8 mouse cellular contexts compared by ENCODE assay signal in the genomic region with DNA sequence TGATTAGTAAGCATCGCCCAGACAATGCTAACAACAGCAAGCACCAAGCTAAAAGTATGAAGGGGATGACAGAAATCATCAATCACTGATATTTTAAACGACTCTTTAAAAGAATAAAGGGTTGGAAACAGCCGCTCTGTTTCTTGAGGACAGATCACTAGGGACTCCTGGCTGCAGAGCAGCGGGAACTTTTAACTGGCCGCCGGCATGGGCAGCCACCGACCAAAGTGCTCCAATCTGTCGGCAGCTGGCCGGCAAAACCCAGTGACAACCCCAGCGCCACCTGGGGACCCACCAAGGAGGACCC. TPM values are rescaled to one million over a fixed set of nuclear protein-coding genes. Genes with fewer than 3 reads are reported as not detected.
DNase-seq lines count a peak whose midpoint lies in the region; ATAC-seq and TF ChIP-seq lines count a peak whose summit lies in the region.

No protein-coding gene starts in this region.

- peak overlapping the region; percentile 90 for H3K27ac ChIP-seq in cerebellum, adult 2 months (ENCODE audit: insufficient read depth, low read length)
- H3K27ac ChIP-seq in limb, embryonic 11.5 days (replicated peaks; ENCODE audit: low read depth, low read length) = no peak overlapping the region
- no peak overlapping the region for H3K27ac ChIP-seq in olfactory bulb, adult 2 months (ENCODE audit: insufficient read depth, low read depth, low read length)

- H3K4me2 ChIP-seq in limb, embryonic 11.5 days (ENCODE audit: low read depth, severe bottlenecking) = peak overlapping the region; percentile 88

- peak in 1 of 2 experiments; percentile 63 for DNase-seq in cerebellum, adult 2 months
- DNase-seq in cerebellum, adult 11-12 months = no peak
- no peak for DNase-seq in limb, embryonic 11.5 days (ENCODE audit: low spot score)
- no peak for DNase-seq in layer of hippocampus, adult 9-10 months (ENCODE audit: low spot score)
- no peak for DNase-seq in lung, adult 18-20 months

- TF ChIP-seq CTCF in cerebellum, adult 2 months (IDR thresholded peaks at IDR 0.05; ENCODE audit: borderline replicate concordance, insufficient read depth, low read depth, low read length) = no peak
- TF ChIP-seq CTCF in olfactory bulb, adult 2 months (IDR thresholded peaks at IDR 0.05; ENCODE audit: insufficient read depth, low read depth, low read length) = no peak

- no peak for ATAC-seq in megakaryocyte, adult 5-6 weeks (ENCODE audit: poor library complexity, severe bottlenecking)
- ATAC-seq in limb, embryonic 11.5 days (ENCODE audit: insufficient number of reproducible peaks, low FRiP score, low TSS enrichment, low read depth) = no peak

- H3K36me3 ChIP-seq in megakaryocyte, embryonic 14.5 days (replicated peaks; ENCODE audit: low read length) = no peaks in the 10 kb centered on the region
- no peaks in the 10 kb centered on the region for H3K36me3 ChIP-seq in limb, embryonic 11.5 days (ENCODE audit: control insufficient read depth, insufficient read depth, low read length)

- H3K9ac ChIP-seq in limb, embryonic 11.5 days (ENCODE audit: low read length) = no peak overlapping the region

- H3K9me3 ChIP-seq in megakaryocyte, embryonic 14.5 days = 0 out of 2 replicates have a peak, but pooled peaks cover 2% of the 10 kb centered on the region
- no peaks in the 10 kb centered on the region for H3K9me3 ChIP-seq in limb, embryonic 11.5 days (ENCODE audit: control insufficient read depth, low read length)

- peaks cover 19% of the 10 kb centered on the region for H3K4me1 ChIP-seq in cerebellum, adult 2 months (ENCODE audit: control insufficient read depth, insufficient read depth, low read length)
- H3K4me1 ChIP-seq in megakaryocyte, embryonic 14.5 days = peaks cover 34% of the 10 kb centered on the region
- H3K4me1 ChIP-seq in limb, embryonic 11.5 days (ENCODE audit: control insufficient read depth, insufficient read depth, low read length) = 0 out of 2 replicates have a peak, but pooled peaks cover 3% of the 10 kb centered on the region
- H3K4me1 ChIP-seq in olfactory bulb, adult 2 months (ENCODE audit: control insufficient read depth, insufficient read depth, low read length) = peaks cover 14% of the 10 kb centered on the region

- 2% methylated on average over 10 of the region's 10 CpGs for WGBS in cerebellum, adult 2 months
- WGBS in limb, embryonic 11.5 days = 0% methylated on average over 10 of the region's 10 CpGs
- 4% methylated on average over 10 of the region's 10 CpGs for WGBS in olfactory bulb, adult 2 months

- H3K4me3 ChIP-seq in cerebellum, adult 2 months (replicated peaks; ENCODE audit: insufficient read depth, low read depth, low read length) = peak overlapping the region; percentile 69
- peak overlapping the region; percentile 91 for H3K4me3 ChIP-seq in megakaryocyte, embryonic 14.5 days (replicated peaks)
- H3K4me3 ChIP-seq in limb, embryonic 11.5 days (ENCODE audit: low read depth, low read length) = peak overlapping the region; percentile 45
- peak overlapping the region; percentile 61 for H3K4me3 ChIP-seq in olfactory bulb, adult 2 months (ENCODE audit: insufficient read depth, low read depth, low read length)

- H3K27me3 ChIP-seq in cerebellum, adult 2 months (ENCODE audit: control insufficient read depth, insufficient read depth, low read length) = no peaks in the 10 kb centered on the region
- peaks cover 72% of the 10 kb centered on the region for H3K27me3 ChIP-seq in megakaryocyte, embryonic 14.5 days (replicated peaks)
- H3K27me3 ChIP-seq in limb, embryonic 11.5 days (ENCODE audit: control insufficient read depth, insufficient read depth, low read length) = peaks cover 52% of the 10 kb centered on the region

- no peak for TF ChIP-seq POLR2A in cerebellum, adult 2 months (IDR thresholded peaks at IDR 0.05; ENCODE audit: borderline replicate concordance, insufficient read depth, low read length)
- TF ChIP-seq POLR2A in olfactory bulb, adult 2 months (IDR thresholded peaks at IDR 0.05; ENCODE audit: insufficient read depth, low read depth, low read length) = no peak

RNA-seq across cellular contexts. Expression of a gene that starts 1.0 kb away (rescaled TPM):
- 184 and 204 TPM in 2 replicates for polyA plus RNA-seq in cerebellum, adult 2 months (2012; rRNA removed)
- polyA plus RNA-seq in megakaryocyte, embryonic 14.5 days (2012; ENCODE audit: insufficient read depth, low replicate concordance) = 1.1 and 2.0 TPM in 2 replicates
- total RNA-seq in megakaryocyte, adult 5-6 weeks (2015) = 0.14 TPM in 1 of 2 replicates, not detected in the other
- 0.15 and 0.37 TPM in 2 replicates for total RNA-seq in megakaryocyte, adult 5-6 weeks (2017)
- polyA plus RNA-seq in limb, embryonic 11.5 days (2014; fragmentation: Nextera tagmentation; extraction: Ambion mirVana) = 1.1 and 1.8 TPM in 2 replicates
- 164 and 340 TPM in 2 replicates for polyA plus RNA-seq in olfactory bulb, adult 2 months (2012; ENCODE audit: insufficient read depth, insufficient read length, low replicate concordance, missing spikeins)

Comparison
In these comparisons a context has a peak if more than half of its experiments do, and no peak if none do; other contexts are left out.
1. RNA of a gene that starts 1.0 kb away (polyA plus RNA-seq): 184 to 204 TPM in cerebellum, adult 2 months and 164 to 340 TPM in olfactory bulb, adult 2 months; 1.1 to 2.0 TPM in megakaryocyte, embryonic 14.5 days and 1.1 to 1.8 TPM in limb, embryonic 11.5 days; every median in the first group is over 10 times any median in the second.
2. Peak in every context shown above with its lines, with median percentiles within 50 percentile points of each other: H3K4me3 ChIP-seq.